Mouse (Mus musculus) forebrain, embryonic 12.5 days (tissue): ENCODE measurements around the gene Galnt3. TPM values are rescaled to one million over a fixed set of nuclear protein-coding genes. Genes with fewer than 3 reads are reported as not detected.

ENCODE experiments used
- ATAC-seq: fragments of 200-750 bp; cut with Nextera tagmentation; 2 replicates; pipeline ENCODE4 v1.8.0; 2017; ENCODE audit warnings: moderate TSS enrichment; ENCODE audit not compliant: low FRiP score
- H3K27ac ChIP-seq: fragments of 300-500 bp; sonication (generic); 2 replicates; pipeline ENCODE4 v1.5.1; 2016; ENCODE audit warnings: mild to moderate bottlenecking
- H3K27me3 ChIP-seq: fragments of 300-500 bp; sonication (generic); 2 replicates; pipeline ENCODE4 v1.6.1; 2016; ENCODE audit warnings: mild to moderate bottlenecking
- H3K36me3 ChIP-seq: fragments of 300-500 bp; sonication (generic); replicated peaks from 2 replicates; pipeline ENCODE4 v1.6.1; 2016; ENCODE audit warnings: mild to moderate bottlenecking
- H3K4me1 ChIP-seq: fragments of 300-500 bp; sonication (generic); 2 replicates; pipeline ENCODE4 v1.6.1; 2016
- H3K4me2 ChIP-seq: fragments of 300-500 bp; sonication (generic); 2 replicates; pipeline ENCODE4 v1.6.1; 2016; ENCODE audit warnings: mild to moderate bottlenecking, moderate library complexity
- H3K4me3 ChIP-seq: fragments of 300-500 bp; sonication (generic); replicated peaks from 2 replicates; pipeline ENCODE4 v1.5.1; 2016; ENCODE audit warnings: mild to moderate bottlenecking
- H3K9ac ChIP-seq: fragments of 300-500 bp; sonication (generic); 2 replicates; pipeline ENCODE4 v1.6.1; 2016; ENCODE audit warnings: mild to moderate bottlenecking
- H3K9me3 ChIP-seq: fragments of 300-500 bp; sonication (generic); 2 replicates; pipeline ENCODE4 v1.6.1; 2016
- WGBS: fragments of 180-500 bp; shearing (Covaris S2); methylation state at CpG from one replicate; pipeline ENCODE4 v1.1.7; 2016; 5-methylcytosine and 5-hydroxymethylcytosine counted together
- polyA plus RNA-seq: library from polyadenylated mRNA; unstranded; fragments of >200 nt; fragmentation: Nextera tagmentation; extraction: Ambion mirVana; gene quantifications from 2 replicates; pipeline ENCODE4 v1.2.1, GENCODE M21; 2016

Gene Galnt3
- polyA plus RNA-seq: 0.73 and 1.3 TPM in 2 replicates

DNA sequence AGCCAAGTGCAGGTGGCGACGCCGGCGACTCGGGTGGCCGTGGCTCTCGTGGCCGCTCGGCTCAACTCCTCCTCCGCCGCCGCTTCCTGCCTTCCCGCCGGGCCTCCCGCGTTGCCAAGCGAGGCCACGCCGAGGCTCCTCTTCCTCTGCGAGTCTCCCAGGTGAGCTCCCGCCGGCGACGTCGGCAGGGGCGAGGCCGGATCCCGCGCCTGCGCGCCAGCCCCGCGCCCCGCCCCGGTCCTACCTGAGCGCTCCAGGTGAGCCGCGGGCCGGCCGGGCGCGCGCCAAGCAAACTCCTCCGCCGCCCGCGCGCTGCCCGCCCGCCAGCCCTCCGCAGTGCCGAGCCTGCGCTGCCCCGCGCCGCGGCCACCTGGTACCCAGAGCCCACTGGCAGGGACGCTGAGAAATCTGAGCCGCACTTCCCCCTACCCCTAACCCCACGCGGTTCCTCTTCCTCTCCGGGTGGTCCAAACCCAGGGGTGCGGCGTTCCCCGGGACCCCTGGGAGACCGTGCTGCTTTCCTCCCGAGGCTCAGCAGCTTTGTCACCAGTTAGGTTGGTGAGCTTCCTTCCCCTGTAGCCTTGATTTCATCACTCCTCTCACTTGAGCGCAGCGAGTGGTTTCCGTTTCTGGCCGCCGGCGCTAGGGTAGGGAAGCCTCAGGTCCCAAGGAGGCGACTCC, at the start of gene Galnt3:
Gene Galnt3 (minus strand): TSS at position 404 of the 681 bp plus-strand sequence.
- WGBS: under 1% methylated on average over 48 of the region's 74 CpGs
- Histone ChIP-seq H3K27ac (no peak within 1 kb of the TSS; the same call in 1 of the 2 replicates), H3K9me3 (no peaks in the 10 kb centered on the region), H3K27me3 (peaks cover 35% of the 10 kb centered on the region), H3K9ac (peak within 1 kb of the TSS; percentile 58), H3K4me1 (peaks cover 13% of the 10 kb centered on the region), H3K36me3 (no peaks in the 10 kb centered on the region), H3K4me3 (peak within 1 kb of the TSS; percentile 70), H3K4me2 (peak within 1 kb of the TSS; percentile 100)
- ATAC-seq: peak; percentile 63

DNA sequence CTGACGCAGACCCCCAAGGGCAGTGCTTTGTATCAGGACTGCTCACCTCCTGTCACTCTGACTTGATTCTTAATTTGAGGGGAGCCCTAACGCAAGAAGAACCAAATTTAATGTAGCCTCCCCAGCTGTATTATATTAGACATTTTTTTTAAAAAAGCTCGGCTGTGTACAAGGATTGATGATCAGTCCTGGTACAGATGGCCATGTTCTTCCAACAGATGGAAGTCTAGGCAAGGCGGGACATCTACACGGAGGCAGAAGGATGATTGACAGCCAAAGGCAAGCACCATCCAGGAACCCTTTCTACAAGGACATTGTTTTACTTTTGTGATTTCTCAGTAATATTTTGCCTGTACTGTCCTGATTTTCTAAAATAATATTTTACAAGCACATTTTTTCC, 48.3 kb upstream of the Galnt3 start:
- no peaks in the 10 kb centered on the region for H3K9me3 ChIP-seq
- WGBS: 83% methylated on average over 5 of the region's 5 CpGs
- no peaks in the 10 kb centered on the region for H3K36me3 ChIP-seq
- H3K4me3 ChIP-seq: no peak overlapping the region
- H3K4me2 ChIP-seq: no peak overlapping the region
- H3K27ac ChIP-seq: no peak overlapping the region
- H3K27me3 ChIP-seq: no peaks in the 10 kb centered on the region
- ATAC-seq: no peak
- H3K4me1 ChIP-seq: peaks cover 14% of the 10 kb centered on the region
- H3K9ac ChIP-seq: no peak overlapping the region

- Histone ChIP-seq H3K27me3 (no peaks in the 10 kb centered on the region), H3K36me3 (no peaks in the 10 kb centered on the region), H3K4me3 (no peak overlapping the region), H3K9ac (no peak overlapping the region), H3K4me2 (no peak overlapping the region), H3K27ac (no peak overlapping the region), H3K4me1 (no peaks in the 10 kb centered on the region), H3K9me3 (no peaks in the 10 kb centered on the region)
- 94% methylated on average over 3 of the region's 3 CpGs for WGBS
- no peak for ATAC-seq
Measured at GRCm38 (mm10) chr2:66171643-66172042, 46.8 kb upstream of the Galnt3 start.

GRCm38 (mm10) chr2:66170721-66171120, 45.9 kb upstream of the Galnt3 start:
- Histone ChIP-seq H3K9ac (no peak overlapping the region), H3K9me3 (no peaks in the 10 kb centered on the region), H3K27me3 (no peaks in the 10 kb centered on the region), H3K36me3 (no peaks in the 10 kb centered on the region), H3K27ac (no peak overlapping the region), H3K4me1 (no peaks in the 10 kb centered on the region), H3K4me3 (no peak overlapping the region), H3K4me2 (no peak overlapping the region)
- ATAC-seq: no peak
- WGBS: 88% methylated on average over 11 of the region's 11 CpGs

GRCm38 (mm10) chr2:66165025-66165424, 40.2 kb upstream of the Galnt3 start:
- Histone ChIP-seq H3K9ac (no peak overlapping the region), H3K4me1 (no peaks in the 10 kb centered on the region), H3K9me3 (no peaks in the 10 kb centered on the region), H3K36me3 (no peaks in the 10 kb centered on the region), H3K4me3 (no peak overlapping the region), H3K4me2 (no peak overlapping the region), H3K27me3 (no peaks in the 10 kb centered on the region), H3K27ac (no peak overlapping the region)
- WGBS: 93% methylated on average over 8 of the region's 8 CpGs
- ATAC-seq: no peak

- H3K27ac ChIP-seq: no peak overlapping the region
- no peaks in the 10 kb centered on the region for H3K36me3 ChIP-seq
Measured at GRCm38 (mm10) chr2:66158140-66158915, 33.5 kb upstream of the Galnt3 start.

DNA sequence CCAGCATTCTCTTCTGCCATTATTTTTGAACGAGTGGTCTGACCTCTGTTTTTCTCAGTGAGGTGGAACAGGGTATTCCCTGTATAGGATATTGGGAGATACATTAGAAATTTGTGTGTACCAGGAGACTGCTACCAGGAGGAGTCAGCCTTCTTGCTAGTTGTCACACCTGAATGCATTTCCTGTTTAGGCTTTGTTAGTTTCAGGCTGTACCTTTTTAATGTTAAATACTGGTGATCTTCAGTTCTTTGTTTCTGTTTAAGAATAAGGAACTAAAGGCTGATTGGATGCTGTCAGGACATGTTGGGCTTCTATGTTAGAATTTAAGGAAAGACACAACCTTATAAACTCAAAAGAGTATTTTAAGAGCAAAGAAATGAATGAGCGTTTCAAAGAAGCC, 26.6 kb upstream of the Galnt3 start:
- Histone ChIP-seq H3K4me1 (peaks cover 8% of the 10 kb centered on the region; the same call in 1 of the 2 replicates), H3K27ac (no peak overlapping the region), H3K27me3 (no peaks in the 10 kb centered on the region), H3K4me2 (no peak overlapping the region), H3K9ac (no peak overlapping the region), H3K36me3 (no peaks in the 10 kb centered on the region), H3K4me3 (no peak overlapping the region), H3K9me3 (no peaks in the 10 kb centered on the region)
- 83% methylated on average over 2 of the region's 2 CpGs for WGBS
- ATAC-seq: no peak

More at GRCm38 (mm10) chr2:66158140-66158915, 33.5 kb upstream of the Galnt3 start:
- H3K9ac ChIP-seq: no peak overlapping the region
- WGBS: 77% methylated on average over 7 of the region's 7 CpGs
- no peak for ATAC-seq
- H3K27me3 ChIP-seq: no peaks in the 10 kb centered on the region
- peaks cover 6% of the 10 kb centered on the region; the same call in 1 of the 2 replicates for H3K4me1 ChIP-seq
- no peak overlapping the region for H3K4me2 ChIP-seq
- no peak overlapping the region for H3K4me3 ChIP-seq
- no peaks in the 10 kb centered on the region for H3K9me3 ChIP-seq

DNA sequence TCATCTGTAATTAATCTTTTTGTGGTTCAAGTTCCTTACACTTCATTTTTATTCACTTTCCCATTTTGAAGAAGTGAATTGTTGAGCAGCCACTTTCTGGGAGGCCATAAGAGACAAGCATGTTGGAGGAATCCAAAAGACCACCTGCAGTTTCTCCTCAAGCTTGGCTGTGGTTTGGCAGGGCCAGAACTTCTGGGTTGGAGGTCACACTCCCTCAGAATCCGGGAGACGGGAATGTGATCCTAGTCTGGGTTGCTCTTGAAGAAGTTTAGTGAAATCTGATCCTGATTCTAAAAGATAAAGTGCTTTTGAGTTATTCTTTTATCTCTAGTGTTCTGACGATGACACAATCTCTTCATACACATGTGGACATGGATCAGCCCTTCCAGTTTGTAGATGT, 25.7 kb upstream of the Galnt3 start:
- Histone ChIP-seq H3K4me1 (peaks cover 7% of the 10 kb centered on the region; the same call in 1 of the 2 replicates), H3K9me3 (no peaks in the 10 kb centered on the region), H3K27me3 (no peaks in the 10 kb centered on the region), H3K9ac (no peak overlapping the region), H3K36me3 (no peaks in the 10 kb centered on the region), H3K4me3 (no peak overlapping the region), H3K4me2 (no peak overlapping the region), H3K27ac (no peak overlapping the region)
- no peak for ATAC-seq
- 78% methylated on average over 3 of the region's 3 CpGs for WGBS

DNA sequence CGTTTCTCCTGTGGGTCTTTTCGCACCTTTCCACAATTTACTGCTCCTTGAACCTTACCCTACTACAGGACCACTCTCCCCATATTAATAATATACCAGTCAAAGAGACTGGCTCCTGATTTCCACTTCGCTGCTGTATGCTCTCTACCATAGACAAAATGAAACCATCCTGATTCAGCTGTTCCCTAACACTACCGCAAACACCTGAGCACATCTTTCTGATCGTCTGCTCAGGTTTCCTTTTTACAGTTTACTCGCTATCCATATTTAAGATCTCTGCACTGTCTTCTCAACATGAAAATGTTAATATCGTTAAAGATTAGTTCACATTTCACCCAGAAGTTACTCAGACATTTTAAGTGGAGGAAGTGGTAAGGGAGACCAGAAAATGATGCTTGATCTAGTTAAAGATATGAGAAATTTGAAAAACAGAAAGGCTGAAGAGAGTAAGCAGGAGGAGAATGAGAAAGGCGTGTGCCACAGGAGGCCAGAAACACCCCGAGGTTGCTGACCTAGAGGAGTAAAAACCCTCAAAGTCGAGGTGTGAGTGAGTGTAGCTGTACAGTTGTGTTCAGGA, 23.9 kb upstream of the Galnt3 start:
- Histone ChIP-seq H3K4me2 (no peak overlapping the region), H3K4me3 (no peak overlapping the region), H3K27me3 (no peaks in the 10 kb centered on the region), H3K9ac (no peak overlapping the region), H3K36me3 (no peaks in the 10 kb centered on the region), H3K9me3 (no peaks in the 10 kb centered on the region), H3K27ac (no peak overlapping the region), H3K4me1 (peaks cover 3% of the 10 kb centered on the region; the same call in 1 of the 2 replicates)
- no peak for ATAC-seq
- 87% methylated on average over 10 of the region's 10 CpGs for WGBS

DNA sequence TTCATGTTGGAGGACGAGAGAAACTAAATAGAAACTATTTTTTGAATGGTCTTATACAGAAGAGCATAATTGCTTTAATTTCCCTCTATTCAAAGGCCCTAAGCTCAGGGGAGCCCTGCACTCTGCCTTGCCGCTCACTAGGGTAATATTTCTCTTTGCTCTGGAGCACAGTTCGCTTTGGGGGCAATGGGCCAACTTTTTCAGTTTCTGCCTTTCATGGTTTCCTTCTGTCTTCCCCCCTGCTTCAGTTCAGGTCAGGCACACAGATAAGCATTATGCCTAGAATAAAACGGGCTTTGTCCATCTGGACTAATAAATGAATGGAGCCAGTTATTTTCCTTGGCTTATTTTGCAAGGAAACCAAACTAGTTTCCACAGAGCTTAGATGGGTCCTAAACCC, 21.7 kb upstream of the Galnt3 start:
- Histone ChIP-seq H3K9me3 (no peaks in the 10 kb centered on the region), H3K36me3 (no peaks in the 10 kb centered on the region), H3K9ac (no peak overlapping the region), H3K4me1 (peaks cover 3% of the 10 kb centered on the region; the same call in 1 of the 2 replicates), H3K27ac (no peak overlapping the region), H3K27me3 (no peaks in the 10 kb centered on the region), H3K4me2 (no peak overlapping the region), H3K4me3 (no peak overlapping the region)
- WGBS: 34% methylated on average over 4 of the region's 4 CpGs
- no peak for ATAC-seq

GRCm38 (mm10) chr2:66144770-66145169, 20.0 kb upstream of the Galnt3 start:
- 81% methylated on average over 5 of the region's 5 CpGs for WGBS
- no peak overlapping the region for H3K4me3 ChIP-seq
- no peak for ATAC-seq
- peaks cover 3% of the 10 kb centered on the region; the same call in 1 of the 2 replicates for H3K4me1 ChIP-seq
- no peak overlapping the region for H3K9ac ChIP-seq
- H3K9me3 ChIP-seq: no peaks in the 10 kb centered on the region
- H3K36me3 ChIP-seq: no peaks in the 10 kb centered on the region
- H3K27me3 ChIP-seq: no peaks in the 10 kb centered on the region
- no peak overlapping the region for H3K27ac ChIP-seq
- H3K4me2 ChIP-seq: no peak overlapping the region

DNA sequence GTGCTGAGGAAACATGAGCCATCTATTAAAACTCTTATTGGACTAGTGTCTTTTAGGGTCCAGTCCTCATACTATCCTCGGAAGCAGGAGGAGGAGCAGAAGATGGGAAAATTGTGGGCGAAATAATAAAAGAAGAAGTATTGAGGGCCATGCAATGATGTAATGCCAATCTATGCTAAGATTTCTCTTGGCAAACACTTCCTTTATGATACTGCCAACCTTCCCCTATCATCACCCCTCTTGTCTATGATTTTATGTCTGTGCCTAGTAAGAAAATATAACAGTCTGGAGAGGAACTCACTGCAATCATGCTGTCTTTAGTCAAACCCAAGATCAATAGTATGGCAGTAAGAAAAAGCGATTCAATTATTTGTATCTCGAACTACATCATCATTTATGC, 18.5 kb upstream of the Galnt3 start:
- Histone ChIP-seq H3K9me3 (no peaks in the 10 kb centered on the region), H3K27ac (no peak overlapping the region)

More for the DNA sequence above, 18.5 kb upstream of the Galnt3 start:
- ATAC-seq: no peak
- H3K36me3 ChIP-seq: no peaks in the 10 kb centered on the region
- H3K4me1 ChIP-seq: peaks cover 3% of the 10 kb centered on the region; the same call in 1 of the 2 replicates
- H3K27me3 ChIP-seq: no peaks in the 10 kb centered on the region
- H3K4me2 ChIP-seq: no peak overlapping the region
- no peak overlapping the region for H3K9ac ChIP-seq
- 95% methylated on average over 4 of the region's 4 CpGs for WGBS
- H3K4me3 ChIP-seq: no peak overlapping the region
